Mouse (Mus musculus): ENCODE measurements around the gene Ngp. TPM values are rescaled to one million over a fixed set of nuclear protein-coding genes. Genes with fewer than 3 reads are reported as not detected.
A peak's percentile ranks its signal among the peaks of the same experiment; 100 is the strongest.

The Ngp gene
- polyA plus RNA-seq, 1 experiment from 2014 or later = 84.1 TPM

DNA sequence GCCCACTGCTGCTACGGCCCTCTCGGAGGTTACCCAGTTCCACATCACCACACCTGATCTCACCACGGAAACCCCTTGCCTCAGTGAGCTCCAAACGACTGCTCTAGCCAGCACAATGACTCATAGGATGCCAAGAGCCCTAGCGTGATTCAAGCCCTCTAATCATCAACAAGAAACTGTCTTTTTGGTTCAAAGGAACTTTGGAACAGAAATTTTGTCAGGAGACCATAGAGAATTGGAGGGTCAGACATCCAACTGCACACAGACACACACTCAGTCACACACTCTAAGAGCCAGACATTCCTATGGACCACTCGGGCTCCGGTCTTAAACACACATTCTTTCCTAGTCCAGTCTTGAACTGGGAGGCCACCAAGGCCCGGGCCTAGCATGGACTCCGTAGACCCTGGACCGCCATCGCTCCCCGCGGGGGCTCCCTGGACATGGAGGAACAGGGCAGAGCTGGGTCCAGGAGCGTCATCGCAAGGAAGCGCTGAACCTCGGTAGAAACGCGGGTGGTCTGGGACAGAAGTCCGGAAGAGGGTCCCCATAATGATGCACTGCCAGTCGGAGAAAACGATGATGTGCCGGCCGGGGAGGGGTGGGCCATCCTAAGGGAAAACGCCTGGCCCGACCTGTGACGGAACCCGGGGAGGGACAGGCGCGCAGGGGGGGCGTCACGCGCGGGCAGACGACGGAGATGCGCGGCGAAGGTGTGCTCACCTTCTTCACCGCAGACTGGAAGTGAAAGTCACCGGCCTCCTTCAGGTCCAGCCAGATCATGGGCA lies 12.0 kb upstream of the Ngp start:
- peaks cover 54% of the 10 kb centered on the region for H3K79me2 ChIP-seq (ENCODE audit: inconsistent target)
- H3K36me3 ChIP-seq (ENCODE audit: inconsistent target) = peaks cover 1% of the 10 kb centered on the region; the same call in 1 of the 2 replicates
- peak overlapping the region; percentile 98 for H3K4me3 ChIP-seq (ENCODE audit: inconsistent target)
- WGBS (ENCODE audit: missing documents) = 2% methylated on average over 41 of the region's 41 CpGs
- peak overlapping the region; percentile 72 for H3K27ac ChIP-seq

DNA sequence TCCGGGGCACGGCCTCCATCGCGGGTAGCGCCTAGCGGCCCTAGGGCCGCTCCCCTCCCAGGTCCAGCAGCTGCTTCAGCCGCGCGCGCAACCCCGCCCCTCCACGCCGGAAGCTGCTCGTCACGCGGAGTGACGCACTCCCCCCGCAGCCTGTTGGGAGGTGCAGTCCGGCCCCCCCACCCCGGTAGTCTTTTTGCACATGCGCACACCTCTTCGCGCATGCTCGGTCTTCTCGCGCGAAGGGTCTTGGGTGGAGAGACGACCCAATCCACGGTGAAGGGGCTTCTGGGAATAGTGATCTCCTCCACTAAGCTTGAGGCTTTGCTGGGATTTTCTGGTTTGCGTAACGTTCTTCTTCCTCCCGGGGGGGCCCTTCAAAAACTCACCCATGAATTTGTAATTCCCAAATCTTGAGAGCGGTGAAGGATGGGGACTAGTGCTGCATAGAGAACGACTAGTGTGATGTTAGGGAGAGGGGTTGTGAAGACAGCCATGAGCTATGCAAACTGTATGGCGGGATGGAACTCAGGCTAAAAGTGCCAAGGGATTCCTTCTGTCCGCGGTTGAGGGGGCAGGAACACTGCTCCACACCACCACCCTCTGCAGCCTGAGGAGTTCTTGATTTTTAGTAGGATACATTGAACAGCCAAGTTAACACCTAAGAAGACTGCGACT lies 11.3 kb upstream of the Ngp start, which contains the start of gene Ptpn23:
Gene Ptpn23, minus strand, starts transcription at position 115 of the 675 bp plus-strand sequence.
- peak within 1 kb of the TSS; percentile 79 for H3K27ac ChIP-seq
- peak within 1 kb of the TSS; percentile 98 for H3K4me3 ChIP-seq (ENCODE audit: inconsistent target)
- H3K79me2 ChIP-seq (ENCODE audit: inconsistent target) = peaks cover 46% of the 10 kb centered on the region
- H3K36me3 ChIP-seq (ENCODE audit: inconsistent target) = no peaks in the 10 kb centered on the region
- WGBS (ENCODE audit: missing documents) = under 1% methylated on average over 39 of the region's 39 CpGs

DNA sequence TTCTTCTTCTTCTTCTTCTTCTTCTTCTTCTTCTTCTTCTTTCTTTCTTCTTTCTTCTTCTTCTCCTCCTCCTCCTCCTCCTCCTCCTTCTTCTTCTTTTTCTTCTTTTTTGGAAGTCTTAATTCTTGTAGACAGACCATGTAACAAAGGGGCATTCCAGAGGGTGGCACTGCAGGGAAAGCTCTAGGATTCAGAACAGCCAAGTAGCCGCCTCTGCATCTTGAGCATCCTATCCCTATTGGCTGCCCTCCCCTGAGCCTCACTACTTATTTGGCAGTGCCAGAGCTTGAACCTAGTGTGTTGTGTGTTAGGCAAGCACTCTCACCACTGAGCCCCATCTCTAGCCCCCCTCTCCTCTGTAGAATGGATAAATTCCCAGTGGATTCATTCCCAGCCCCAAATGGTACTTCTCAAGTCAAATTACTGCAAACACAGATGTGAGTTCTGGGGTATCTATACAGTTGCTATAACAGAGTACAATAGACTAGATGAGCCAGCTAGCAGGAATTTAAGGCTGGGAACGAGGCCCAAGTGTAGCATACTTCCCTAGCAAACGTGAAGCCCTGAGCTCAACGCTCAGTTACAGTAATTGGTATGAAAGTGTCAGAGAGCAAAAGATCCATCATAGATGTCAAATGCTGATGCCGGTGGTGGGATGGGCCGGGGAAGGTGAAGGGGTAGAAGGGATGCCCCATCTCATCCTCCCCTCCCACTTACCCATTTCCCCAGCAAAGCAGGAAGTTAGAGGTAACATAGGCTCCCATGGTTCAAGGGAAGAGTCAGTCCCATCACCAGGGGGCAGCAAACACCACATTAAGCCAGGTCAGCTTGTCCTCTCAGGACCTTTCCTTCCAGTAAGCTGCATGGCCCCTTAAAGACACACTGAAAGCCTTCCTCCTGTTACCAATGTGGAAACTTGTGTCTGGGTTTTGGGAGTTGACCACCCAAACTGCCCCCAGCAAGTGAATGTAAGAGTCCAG lies 8.3 kb upstream of the Ngp start:
- Histone ChIP-seq H3K27ac (no peak overlapping the region), H3K4me3 (ENCODE audit: inconsistent target) (no peak overlapping the region), H3K36me3 (ENCODE audit: inconsistent target) (no peaks in the 10 kb centered on the region), H3K79me2 (ENCODE audit: inconsistent target) (peaks cover 17% of the 10 kb centered on the region)
- 37% methylated on average over 6 of the region's 6 CpGs for WGBS (ENCODE audit: missing documents)

DNA sequence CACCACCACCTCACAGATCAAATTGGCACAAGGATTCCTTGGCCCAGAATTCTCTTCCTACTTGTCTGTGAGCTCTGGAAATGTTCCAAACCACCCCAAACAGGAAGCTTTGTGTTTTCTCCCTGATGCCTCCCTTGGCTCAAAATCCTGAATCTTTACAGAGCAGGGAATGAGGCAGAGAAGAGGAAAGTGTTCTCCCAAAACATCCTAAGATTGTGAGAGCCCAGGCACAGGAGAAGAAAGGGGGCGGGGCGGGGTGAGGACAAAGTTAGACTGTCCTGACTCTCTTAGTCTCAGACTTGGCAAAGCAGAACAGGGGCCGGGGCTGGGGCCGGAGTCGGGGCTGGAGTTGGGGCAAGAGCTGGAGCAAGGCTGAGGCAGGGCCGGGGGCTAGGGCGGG lies 6.6 kb upstream of the Ngp start:
- 84% methylated on average over 3 of the region's 7 CpGs for WGBS (ENCODE audit: missing documents)
- H3K27ac ChIP-seq = no peak overlapping the region
- no peak overlapping the region for H3K4me3 ChIP-seq (ENCODE audit: inconsistent target)
- H3K79me2 ChIP-seq (ENCODE audit: inconsistent target) = no peaks in the 10 kb centered on the region; the same call in 1 of the 2 replicates
- H3K36me3 ChIP-seq (ENCODE audit: inconsistent target) = no peaks in the 10 kb centered on the region

DNA sequence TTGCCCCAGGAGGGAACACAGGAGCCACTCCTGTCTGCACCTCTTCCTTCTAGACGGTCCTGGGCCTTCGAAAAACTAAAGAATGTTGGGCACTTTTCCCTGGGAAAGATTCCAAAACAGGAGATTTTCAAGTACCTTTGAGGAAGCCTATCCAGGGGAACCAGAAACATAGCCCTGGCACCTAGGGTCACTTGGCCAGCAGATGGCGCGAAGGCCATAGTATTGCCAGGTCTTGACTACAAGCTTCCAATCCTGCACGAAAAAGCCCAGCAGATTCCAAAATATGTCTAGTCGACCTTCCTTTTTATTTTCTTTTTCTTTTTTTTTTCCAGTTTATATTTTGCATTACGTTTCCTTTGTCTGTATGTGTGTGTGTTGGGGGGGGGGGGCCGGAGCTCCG lies 5.8 kb upstream of the Ngp start:
- H3K79me2 ChIP-seq (ENCODE audit: inconsistent target) = no peaks in the 10 kb centered on the region
- no peak overlapping the region for H3K27ac ChIP-seq
- no peaks in the 10 kb centered on the region for H3K36me3 ChIP-seq (ENCODE audit: inconsistent target)
- 50% methylated on average over 7 of the region's 9 CpGs for WGBS (ENCODE audit: missing documents)
- H3K4me3 ChIP-seq (ENCODE audit: inconsistent target) = no peak overlapping the region

DNA sequence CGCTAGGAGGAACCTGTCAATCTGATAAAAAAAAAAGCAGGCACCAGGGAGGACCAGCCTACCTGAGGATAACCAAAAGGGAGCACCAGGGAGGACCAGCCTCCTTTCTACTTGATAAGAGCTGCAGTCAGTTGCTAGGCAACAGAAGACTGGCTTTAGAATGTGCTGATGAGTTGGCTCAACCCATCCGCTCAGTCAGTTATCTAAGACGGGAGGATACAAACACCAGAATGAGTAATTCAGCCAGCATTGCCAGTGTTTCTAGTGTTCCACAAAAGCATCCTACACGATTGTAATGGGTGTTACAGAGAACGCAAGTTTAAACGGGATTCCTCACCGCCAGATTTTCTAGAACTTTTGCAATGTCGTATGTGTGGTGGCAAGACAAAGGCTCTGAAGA lies 11.7 kb downstream of the Ngp start:
- Histone ChIP-seq H3K79me2 (ENCODE audit: inconsistent target) (no peaks in the 10 kb centered on the region), H3K4me3 (ENCODE audit: inconsistent target) (no peak overlapping the region), H3K27ac (no peak overlapping the region), H3K36me3 (ENCODE audit: inconsistent target) (peaks cover 78% of the 10 kb centered on the region)
- WGBS (ENCODE audit: missing documents) = 96% methylated on average over 8 of the region's 8 CpGs

DNA sequence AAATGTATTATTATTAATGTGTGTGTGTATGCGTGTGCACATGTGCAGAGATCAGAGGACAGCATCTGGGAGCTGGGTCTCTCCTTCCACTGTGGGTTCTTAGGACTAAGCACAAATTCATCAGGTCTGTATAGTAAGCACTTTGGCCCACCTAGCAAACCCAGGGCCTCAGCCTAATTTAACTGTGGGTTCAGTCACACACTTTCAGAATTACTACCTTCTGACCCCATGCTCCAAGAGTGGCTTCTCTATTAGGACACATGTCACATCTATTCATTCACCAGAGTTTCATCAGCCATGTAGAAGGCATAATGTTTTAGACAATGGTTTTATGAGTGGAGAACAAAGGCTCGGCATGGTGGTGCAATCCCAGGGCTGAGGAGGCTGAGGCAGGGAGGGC lies 13.5 kb downstream of the Ngp start:
- Histone ChIP-seq H3K27ac (no peak overlapping the region), H3K36me3 (ENCODE audit: inconsistent target) (peaks cover 91% of the 10 kb centered on the region), H3K4me3 (ENCODE audit: inconsistent target) (no peak overlapping the region), H3K79me2 (ENCODE audit: inconsistent target) (no peaks in the 10 kb centered on the region)
- WGBS (ENCODE audit: missing documents) = 100% methylated on average over 2 of the region's 2 CpGs

DNA sequence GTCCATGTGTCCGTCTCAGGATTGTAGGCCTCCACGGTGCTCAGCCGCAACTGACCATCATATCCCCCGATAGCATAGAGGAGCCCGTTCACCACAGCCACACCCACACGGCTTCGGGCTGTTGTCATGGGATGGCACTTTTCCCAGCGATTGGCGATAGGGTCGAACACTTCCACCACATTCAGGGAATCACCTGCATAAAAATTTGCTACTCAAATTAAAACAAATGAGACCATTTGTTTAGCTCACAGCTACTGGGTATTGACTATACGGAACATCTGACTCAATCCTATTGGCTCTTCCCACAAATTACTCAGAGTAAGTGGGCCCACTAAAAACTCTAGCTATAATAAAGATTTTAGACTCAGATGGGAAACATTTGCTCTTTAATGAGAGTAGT lies 16.5 kb downstream of the Ngp start:
- WGBS (ENCODE audit: missing documents) = 94% methylated on average over 11 of the region's 11 CpGs
- H3K79me2 ChIP-seq (ENCODE audit: inconsistent target) = no peaks in the 10 kb centered on the region
- peaks cover 75% of the 10 kb centered on the region for H3K36me3 ChIP-seq (ENCODE audit: inconsistent target)

DNA sequence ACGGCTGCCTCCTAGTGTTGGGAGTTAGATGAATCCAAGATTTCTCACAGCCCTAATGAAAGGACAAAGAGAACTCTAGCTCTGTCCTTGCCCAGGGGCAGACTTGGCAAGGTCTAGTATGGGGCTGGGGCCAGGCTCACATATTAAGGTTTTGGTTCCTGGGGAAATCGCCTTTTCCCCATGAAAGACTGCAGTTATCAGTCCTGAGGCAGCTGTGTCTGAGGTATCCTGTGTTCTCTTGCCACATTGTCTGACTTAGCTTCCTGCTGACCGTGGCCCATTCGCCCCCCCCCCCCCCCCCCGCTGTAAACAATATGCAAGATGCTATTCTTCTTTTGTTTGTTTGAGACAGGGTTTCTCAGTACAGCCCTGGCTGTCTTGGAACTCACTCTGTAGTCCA lies 20.5 kb downstream of the Ngp start:
- Histone ChIP-seq H3K27ac (no peak overlapping the region), H3K4me3 (ENCODE audit: inconsistent target) (no peak overlapping the region), H3K79me2 (ENCODE audit: inconsistent target) (no peaks in the 10 kb centered on the region)

More for the DNA sequence above, 16.5 kb downstream of the Ngp start:
- Histone ChIP-seq H3K4me3 (ENCODE audit: inconsistent target) (no peak overlapping the region), H3K27ac (no peak overlapping the region)

DNA sequence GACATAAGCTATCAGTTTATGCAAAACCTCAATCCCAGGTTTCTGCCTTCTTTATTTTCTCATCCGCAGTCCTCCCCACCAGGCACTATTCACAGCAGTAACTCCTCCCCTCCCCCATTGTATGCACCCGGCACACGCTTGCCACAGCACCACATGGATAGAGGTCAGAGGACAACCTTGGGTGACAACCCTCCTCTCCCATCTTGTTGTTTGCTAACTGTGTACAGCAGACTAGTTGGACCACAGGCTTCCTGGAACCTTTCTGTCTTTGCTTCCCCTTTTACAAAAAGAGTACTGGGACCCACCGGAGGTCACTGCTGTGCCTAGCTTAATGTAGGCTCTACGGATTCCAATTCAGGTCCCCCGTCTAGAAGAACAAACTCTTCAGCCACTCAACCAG lies 21.0 kb downstream of the Ngp start:
- Histone ChIP-seq H3K36me3 (ENCODE audit: inconsistent target) (peaks cover 53% of the 10 kb centered on the region; the same call in 1 of the 2 replicates), H3K79me2 (ENCODE audit: inconsistent target) (no peaks in the 10 kb centered on the region), H3K4me3 (ENCODE audit: inconsistent target) (no peak overlapping the region), H3K27ac (no peak overlapping the region)
- 32% methylated on average over 6 of the region's 6 CpGs for WGBS (ENCODE audit: missing documents)

More for the DNA sequence above, 20.5 kb downstream of the Ngp start:
- 60% methylated on average over 2 of the region's 5 CpGs for WGBS (ENCODE audit: missing documents)
- peaks cover 58% of the 10 kb centered on the region for H3K36me3 ChIP-seq (ENCODE audit: inconsistent target)

DNA sequence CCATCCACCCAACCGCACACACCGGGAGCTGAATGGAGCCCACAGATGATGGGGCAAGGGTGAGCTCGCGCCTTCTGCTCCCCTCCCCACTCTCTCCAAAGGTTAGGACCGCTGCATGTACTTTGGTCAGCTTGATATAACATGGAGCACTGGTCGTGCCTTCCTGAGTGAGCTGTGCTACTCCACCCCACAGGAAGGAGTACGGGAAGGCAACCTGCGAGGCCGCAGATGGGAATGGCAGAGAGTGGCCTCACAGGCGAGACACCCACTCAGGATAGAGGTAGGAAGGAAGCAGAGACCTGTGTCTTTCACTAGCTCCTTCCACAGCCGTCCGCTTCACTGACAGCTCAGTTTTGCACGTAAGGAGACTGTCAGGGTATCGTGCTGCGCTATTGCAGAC lies 28.8 kb downstream of the Ngp start:
- Histone ChIP-seq H3K27ac (no peak overlapping the region), H3K36me3 (ENCODE audit: inconsistent target) (peaks cover 47% of the 10 kb centered on the region; the same call in 1 of the 2 replicates)
- 87% methylated on average over 15 of the region's 15 CpGs for WGBS (ENCODE audit: missing documents)

DNA sequence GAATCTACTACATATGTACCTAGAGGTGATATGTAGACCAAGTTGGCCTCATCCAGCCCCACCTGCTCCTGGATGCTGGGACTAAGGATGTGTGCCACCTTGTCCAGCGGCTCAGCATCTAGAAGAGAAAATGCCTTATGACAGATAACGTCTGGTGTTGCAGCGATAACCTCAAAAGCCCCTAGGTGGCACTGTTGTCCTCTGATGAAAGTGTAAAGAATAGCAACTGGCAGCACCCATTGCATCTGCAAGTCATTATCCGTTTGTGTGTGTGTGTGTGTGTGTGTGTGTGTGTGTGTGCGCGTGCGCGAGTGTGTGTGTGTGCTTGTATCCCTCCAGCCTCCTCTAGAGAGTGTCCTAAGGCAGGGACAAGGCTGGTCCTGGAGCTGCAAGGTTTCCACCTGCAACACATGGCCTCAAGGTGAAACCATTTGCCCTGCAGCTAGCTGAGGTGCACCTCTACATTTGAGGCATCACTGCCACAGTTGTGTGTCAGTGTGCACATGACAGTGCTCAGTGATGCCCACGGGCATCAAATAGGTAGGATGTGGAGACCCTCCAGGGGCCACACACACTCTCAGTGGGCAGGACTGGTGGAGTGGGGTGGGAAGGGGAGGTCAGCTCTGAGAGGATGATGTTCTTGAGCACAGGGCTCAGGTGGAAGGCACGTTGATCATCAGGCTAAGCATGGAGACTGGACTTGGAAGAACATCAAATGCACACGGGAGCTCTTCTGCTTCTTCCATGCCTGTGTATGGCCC lies 29.5 kb downstream of the Ngp start:
- Histone ChIP-seq H3K79me2 (ENCODE audit: inconsistent target) (no peaks in the 10 kb centered on the region), H3K36me3 (ENCODE audit: inconsistent target) (peaks cover 40% of the 10 kb centered on the region; the same call in 1 of the 2 replicates), H3K4me3 (ENCODE audit: inconsistent target) (no peak overlapping the region), H3K27ac (no peak overlapping the region)
- WGBS (ENCODE audit: missing documents) = 30% methylated on average over 7 of the region's 11 CpGs

More for the DNA sequence above, 28.8 kb downstream of the Ngp start:
- H3K79me2 ChIP-seq (ENCODE audit: inconsistent target) = no peaks in the 10 kb centered on the region
- H3K4me3 ChIP-seq (ENCODE audit: inconsistent target) = no peak overlapping the region

DNA sequence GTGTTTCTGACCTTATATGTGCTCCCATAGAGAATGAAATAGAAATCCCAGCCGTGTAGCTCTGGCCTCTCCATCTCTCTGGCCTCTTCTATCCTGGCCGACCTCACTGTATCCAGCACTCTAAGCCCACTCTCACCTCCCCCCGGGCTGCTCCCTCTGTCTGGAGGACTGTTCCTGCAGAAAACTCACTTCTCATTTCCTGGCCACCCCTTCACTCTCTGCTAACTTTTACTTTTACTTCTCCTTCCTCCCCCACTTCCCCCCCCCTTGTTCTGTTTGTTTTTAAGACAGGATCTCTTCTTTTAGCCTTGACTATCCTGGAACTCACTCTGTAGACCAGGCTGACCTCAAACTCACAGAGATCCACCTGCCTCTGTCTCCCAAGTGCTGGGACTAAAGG lies 33.0 kb downstream of the Ngp start:
- WGBS (ENCODE audit: missing documents) = 17% methylated on average over 2 of the region's 3 CpGs

More for the DNA sequence above, 33.0 kb downstream of the Ngp start:
- Histone ChIP-seq H3K36me3 (ENCODE audit: inconsistent target) (peaks cover 22% of the 10 kb centered on the region; the same call in 1 of the 2 replicates), H3K79me2 (ENCODE audit: inconsistent target) (peaks cover 17% of the 10 kb centered on the region; the same call in 1 of the 2 replicates), H3K27ac (peak overlapping the region; percentile 48), H3K4me3 (ENCODE audit: inconsistent target) (no peak overlapping the region)

Measured in macrophage (primary cell).